Mouse (Mus musculus) heart, embryonic 14.5 days (tissue): ENCODE measurements at regions not wholly inside any gene's neighbourhood (a gene's known extent, or its start where the extent isn't known, plus 50 kb on each side); places are given as distances from the start of the nearest gene placed in this dataset.
"Not testable (repeated sequence)": the region's sequence is repeated elsewhere in the genome, so short reads cannot be mapped to it uniquely, and the experiment has no call there.

Source experiments
- ATAC-seq: fragments of 200-750 bp; cut with Nextera tagmentation; 2 replicates; pipeline ENCODE4 v1.8.0; 2017; ENCODE audit warnings: low read depth, moderate TSS enrichment; ENCODE audit not compliant: insufficient number of reproducible peaks, insufficient read depth, low FRiP score
- H3K27ac ChIP-seq, 2 experiments: fragments of 200-500 bp in 1 of 2; fragments of 300-500 bp in 1 of 2; sonication (generic) in 1 of 2; replicated peaks in 1 of 2; 2 replicates each; pipeline ENCODE4 v1.5.1; 2012 to 2014; ENCODE audit warnings: low read depth in 2 of 2, low read length in 2 of 2, control low read depth in 1 of 2, mild to moderate bottlenecking in 1 of 2, mixed read lengths in 1 of 2; ENCODE audit not compliant: control insufficient read depth in 1 of 2, insufficient read depth in 1 of 2
- H3K27me3 ChIP-seq: fragments of 300-500 bp; sonication (generic); 2 replicates; pipeline ENCODE4 v1.6.1; 2014; ENCODE audit warnings: mild to moderate bottlenecking, low read length, control low read depth; ENCODE audit not compliant: control insufficient read depth, insufficient read depth
- H3K36me3 ChIP-seq: fragments of 300-500 bp; sonication (generic); 2 replicates; pipeline ENCODE4 v1.6.1; 2014; ENCODE audit warnings: mild to moderate bottlenecking, control low read depth, low read length, mixed read lengths; ENCODE audit not compliant: control insufficient read depth, insufficient read depth
- H3K4me1 ChIP-seq, 2 experiments: fragments of 200-500 bp in 1 of 2; fragments of 300-500 bp in 1 of 2; sonication (generic) in 1 of 2; 2 replicates each; pipeline ENCODE4 v1.6.1; 2012 to 2014; ENCODE audit warnings: low read length in 2 of 2, control low read depth in 1 of 2, mixed read lengths in 1 of 2; ENCODE audit not compliant: control insufficient read depth in 2 of 2, insufficient read depth in 2 of 2
- H3K4me2 ChIP-seq: fragments of 300-500 bp; sonication (generic); 2 replicates; pipeline ENCODE4 v1.6.1; 2014; ENCODE audit warnings: mild to moderate bottlenecking, low read length
- H3K4me3 ChIP-seq, 2 experiments: fragments of 200-500 bp in 1 of 2; fragments of 300-500 bp in 1 of 2; sonication (generic) in 1 of 2; 2 replicates each; pipeline ENCODE4 v1.5.1; 2012 to 2014; ENCODE audit warnings: low read length in 2 of 2, mild to moderate bottlenecking in 2 of 2, control low read depth in 1 of 2, low read depth in 1 of 2, moderate library complexity in 1 of 2; ENCODE audit not compliant: control insufficient read depth in 1 of 2, insufficient read depth in 1 of 2
- H3K9ac ChIP-seq: fragments of 300-500 bp; sonication (generic); 2 replicates; pipeline ENCODE4 v1.6.1; 2014; ENCODE audit warnings: mild to moderate bottlenecking, low read length
- H3K9me3 ChIP-seq: fragments of 300-500 bp; sonication (generic); 2 replicates; pipeline ENCODE4 v1.6.1; 2016; ENCODE audit warnings: low read length, control low read depth; ENCODE audit not compliant: control insufficient read depth
- WGBS: fragments of 180-500 bp; shearing (Covaris S2); extraction: QIAGEN DNeasy Blood & Tissue Kit; methylation state at CpG from one replicate; pipeline ENCODE4 v1.1.7; 2014; 5-methylcytosine and 5-hydroxymethylcytosine counted together

DNA sequence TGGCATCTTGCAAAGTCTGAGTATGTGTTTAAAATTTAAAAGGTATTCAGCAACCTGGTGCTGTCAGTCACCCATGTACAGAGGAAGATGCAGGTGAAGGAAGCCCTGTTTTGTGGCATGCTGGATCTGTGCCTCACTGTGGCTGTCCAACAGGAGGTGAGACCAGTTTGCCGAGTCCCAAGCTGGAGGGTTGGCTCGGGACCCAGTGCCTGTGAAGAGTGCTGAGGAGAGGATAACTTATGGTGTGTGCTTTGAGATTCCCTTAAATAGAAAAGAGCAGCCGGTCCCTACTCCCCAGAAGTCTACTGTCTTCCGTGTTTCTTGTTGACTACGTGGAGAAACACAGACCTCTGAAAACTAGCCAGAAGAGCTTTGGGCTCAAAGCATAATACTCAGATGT is 396.3 kb upstream of the Id2 start:
- Histone ChIP-seq H3K27me3 (no peaks in the 10 kb centered on the region), H3K4me1 (0 out of 4 replicates have a peak, but pooled peaks cover 0 to 2% of the 10 kb centered on the region in 2 experiments), H3K9me3 (no peaks in the 10 kb centered on the region), H3K4me3 (no peak overlapping the region), H3K9ac (no peak overlapping the region), H3K4me2 (no peak overlapping the region), H3K36me3 (no peaks in the 10 kb centered on the region), H3K27ac (no peak overlapping the region)
- no peak for ATAC-seq
- 78% methylated on average over 5 of the region's 5 CpGs for WGBS

DNA sequence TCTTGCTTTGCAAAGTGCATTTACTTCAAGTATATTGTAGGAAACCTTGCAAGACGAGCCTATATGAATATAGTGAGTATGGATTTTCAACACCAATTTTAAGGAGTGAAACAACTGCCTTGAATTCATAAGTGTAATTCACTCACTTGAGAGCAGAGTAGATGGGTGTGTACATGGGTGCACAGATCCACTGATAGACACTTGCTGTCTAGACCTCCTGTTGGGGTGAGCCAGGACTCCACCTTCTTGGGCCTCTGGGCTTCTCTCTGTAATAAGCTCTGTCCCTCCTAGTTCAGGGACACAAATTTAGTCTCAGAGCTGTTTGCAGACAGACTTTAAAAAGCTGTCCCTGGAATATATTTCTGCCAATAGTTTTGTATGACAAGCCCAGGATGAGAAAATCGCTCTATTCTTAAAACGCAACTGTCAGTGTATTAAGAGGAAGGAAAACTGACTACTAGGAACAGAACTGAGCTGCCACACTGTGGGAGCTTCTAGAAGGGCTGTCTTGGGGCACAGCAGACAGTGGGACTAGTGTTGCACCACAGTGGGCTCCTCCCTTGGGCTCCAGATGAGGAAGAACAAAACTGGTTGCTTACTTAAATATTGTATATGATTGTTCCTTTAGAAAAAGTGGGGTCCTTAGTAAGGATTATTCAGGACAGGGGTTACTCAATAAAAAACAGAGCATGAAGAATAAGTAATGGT is 395.7 kb upstream of the Id2 start:
- no peak for ATAC-seq
- Histone ChIP-seq H3K4me2 (no peak overlapping the region), H3K9me3 (no peaks in the 10 kb centered on the region), H3K4me3 (no peak overlapping the region), H3K27me3 (no peaks in the 10 kb centered on the region), H3K9ac (no peak overlapping the region), H3K27ac (no peak overlapping the region), H3K36me3 (no peaks in the 10 kb centered on the region), H3K4me1 (0 out of 4 replicates have a peak, but pooled peaks cover 0 to 2% of the 10 kb centered on the region in 2 experiments)
- WGBS, result 88% methylated on average over 3 of the region's 3 CpGs

DNA sequence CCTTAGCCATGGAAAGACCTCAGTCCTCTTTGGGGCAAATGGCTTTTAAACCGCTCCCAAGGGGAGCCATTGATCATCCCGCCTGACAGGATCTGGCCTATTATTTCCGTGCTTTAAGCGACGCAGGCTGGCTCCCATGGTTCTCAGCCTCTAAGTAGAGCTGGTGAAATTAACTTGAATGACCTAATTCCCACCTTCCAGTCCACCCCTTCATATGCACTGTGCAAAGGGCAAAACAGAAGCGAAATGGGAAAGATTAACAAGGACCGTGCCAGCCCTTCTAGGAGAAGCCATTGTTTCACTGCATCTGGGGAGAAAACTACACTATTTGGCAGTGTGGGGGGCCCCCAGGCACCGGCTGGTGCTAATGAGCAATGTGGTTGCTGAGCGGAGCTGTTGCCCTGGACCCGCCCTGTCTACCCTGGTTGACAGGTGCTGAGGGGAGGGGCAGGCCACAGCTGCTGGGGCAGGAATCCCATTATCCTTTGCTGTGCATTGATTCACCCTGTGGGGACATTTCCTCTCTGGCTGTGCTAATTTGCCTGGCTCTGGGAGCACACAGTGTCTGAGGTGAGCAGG is 378.3 kb upstream of the Id2 start:
- H3K27me3 ChIP-seq, result no peaks in the 10 kb centered on the region
- WGBS, result 38% methylated on average over 10 of the region's 10 CpGs
- ATAC-seq, result no peak
- no peaks in the 10 kb centered on the region for H3K4me1 ChIP-seq
- no peak overlapping the region for H3K4me3 ChIP-seq
- no peaks in the 10 kb centered on the region for H3K9me3 ChIP-seq
- no peaks in the 10 kb centered on the region for H3K36me3 ChIP-seq
- H3K9ac ChIP-seq, result no peak overlapping the region
- H3K4me2 ChIP-seq, result no peak overlapping the region
- no peak overlapping the region for H3K27ac ChIP-seq

DNA sequence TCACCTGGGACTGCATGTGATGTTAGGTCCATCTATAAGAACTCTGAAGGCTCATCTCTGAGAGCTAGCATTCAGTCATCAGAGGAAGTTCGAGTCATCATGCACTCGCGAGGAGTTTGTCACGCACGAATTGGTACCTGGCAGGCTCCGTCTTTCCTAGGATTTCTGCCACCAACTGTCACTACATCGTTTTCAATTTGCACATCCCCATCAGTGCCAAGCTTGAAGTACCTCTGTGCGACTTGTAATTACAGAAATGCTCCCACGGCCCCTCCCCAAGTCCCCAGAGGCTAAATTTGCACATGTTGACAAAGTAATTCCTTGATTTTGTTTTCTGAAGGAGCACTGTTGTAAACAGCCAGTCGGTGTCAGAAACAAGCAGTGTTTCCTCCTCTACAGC is 372.2 kb upstream of the Id2 start:
- WGBS, result 87% methylated on average over 10 of the region's 10 CpGs
- Histone ChIP-seq H3K9ac (no peak overlapping the region), H3K9me3 (no peaks in the 10 kb centered on the region), H3K27ac (no peak overlapping the region), H3K4me1 (peaks cover 6 to 11% of the 10 kb centered on the region in 2 experiments), H3K36me3 (no peaks in the 10 kb centered on the region), H3K27me3 (no peaks in the 10 kb centered on the region), H3K4me2 (no peak overlapping the region), H3K4me3 (no peak overlapping the region)
- ATAC-seq, result no peak

DNA sequence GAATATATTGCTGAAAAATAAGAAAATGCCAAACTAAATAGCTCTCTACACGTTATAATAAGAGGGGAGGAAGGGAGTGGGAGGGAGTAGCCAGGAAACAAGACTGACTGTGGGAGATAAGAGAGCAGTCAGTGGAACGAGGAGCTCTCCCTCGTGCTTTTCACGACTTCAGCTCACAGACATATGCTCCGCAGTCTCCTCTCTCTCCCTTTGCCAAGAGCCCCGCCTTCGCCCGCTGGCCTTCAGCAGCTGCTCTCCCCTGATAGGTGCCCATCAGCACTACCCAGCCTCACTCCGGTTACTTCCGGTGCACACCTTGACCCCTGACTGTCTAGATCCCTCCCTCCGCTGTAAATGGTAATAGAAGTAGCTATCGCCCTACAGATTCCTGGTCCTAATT is 370.8 kb upstream of the Id2 start:
- H3K4me2 ChIP-seq, result peak overlapping the region; percentile 38; the same call in 1 of the 2 replicates
- peaks cover 6 to 11% of the 10 kb centered on the region in 2 experiments for H3K4me1 ChIP-seq
- no peaks in the 10 kb centered on the region for H3K36me3 ChIP-seq
- WGBS, result 13% methylated on average over 12 of the region's 12 CpGs
- H3K4me3 ChIP-seq, result no peak overlapping the region
- H3K9ac ChIP-seq, result no peak overlapping the region
- H3K9me3 ChIP-seq, result no peaks in the 10 kb centered on the region
- H3K27ac ChIP-seq, result no peak overlapping the region
- no peaks in the 10 kb centered on the region for H3K27me3 ChIP-seq
- ATAC-seq, result peak; percentile 64

DNA sequence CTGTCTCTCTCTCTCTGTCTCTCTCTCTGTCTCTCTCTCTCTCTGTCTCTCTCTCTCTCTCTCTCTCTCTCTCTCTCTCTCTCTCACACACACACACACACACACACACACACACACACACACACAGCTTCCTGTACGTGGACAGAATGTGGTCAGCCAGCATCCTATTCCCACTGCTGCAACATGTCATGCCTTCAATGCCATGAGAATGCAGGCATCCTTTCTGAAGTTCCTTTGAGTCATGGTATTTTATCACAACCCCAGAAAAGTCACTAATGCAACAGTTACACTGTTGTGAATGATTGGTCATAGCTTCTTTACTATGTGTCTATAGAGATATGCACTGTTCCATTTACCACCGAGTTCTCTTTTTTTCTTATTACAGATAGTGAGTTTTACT is 365.8 kb upstream of the Id2 start:
- H3K4me1 ChIP-seq, H3K4me3 ChIP-seq, H3K9ac ChIP-seq, ATAC-seq, H3K27ac ChIP-seq, H3K36me3 ChIP-seq, H3K27me3 ChIP-seq, H3K9me3 ChIP-seq, H3K4me2 ChIP-seq: not testable (repeated sequence)
- WGBS, result 63% methylated on average over 2 of the region's 2 CpGs

DNA sequence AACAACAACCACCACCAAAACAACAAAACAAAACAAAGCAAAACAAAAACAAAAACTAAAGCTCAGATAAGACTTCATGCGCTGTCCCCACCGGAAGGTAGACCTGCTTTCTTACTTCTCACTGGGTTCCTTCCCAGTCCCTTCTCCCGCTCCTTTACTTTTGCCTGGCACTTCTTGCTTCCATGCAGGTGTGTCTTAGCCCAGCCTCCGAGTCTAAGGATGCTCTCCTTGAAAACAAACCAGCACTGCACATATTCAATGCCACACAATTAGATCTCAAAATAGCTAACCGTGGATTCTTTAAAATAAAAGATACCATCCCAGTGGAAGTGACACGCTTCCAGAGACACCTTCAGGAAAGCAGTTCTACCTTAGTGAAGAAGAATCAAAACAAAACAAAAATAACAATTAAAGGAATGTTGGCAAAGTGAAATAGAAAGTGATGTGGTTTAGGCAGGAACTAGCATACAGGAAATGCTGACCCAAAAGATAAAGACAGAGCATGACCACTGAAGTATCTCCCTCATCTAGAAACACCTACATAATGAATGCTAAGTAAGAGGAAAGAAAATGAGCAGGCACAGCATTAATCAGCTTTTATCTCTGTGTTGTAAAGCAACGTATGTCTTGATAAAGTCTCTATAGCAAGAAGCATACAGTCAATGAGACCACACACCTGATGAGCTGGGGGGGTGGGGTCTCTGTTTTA is 358.5 kb upstream of the Id2 start:
- H3K9ac ChIP-seq, result no peak overlapping the region
- H3K27ac ChIP-seq, result no peak overlapping the region
- no peak for ATAC-seq
- no peaks in the 10 kb centered on the region for H3K27me3 ChIP-seq
- H3K4me2 ChIP-seq, result no peak overlapping the region
- H3K4me1 ChIP-seq, result peaks cover 0 to 9% of the 10 kb centered on the region in 2 experiments
- WGBS, result 86% methylated on average over 7 of the region's 7 CpGs
- H3K36me3 ChIP-seq, result no peaks in the 10 kb centered on the region
- no peaks in the 10 kb centered on the region for H3K9me3 ChIP-seq
- H3K4me3 ChIP-seq, result no peak overlapping the region
